Comparison of ENCODE assay signal across 18 mouse cellular contexts in the genomic region with DNA sequence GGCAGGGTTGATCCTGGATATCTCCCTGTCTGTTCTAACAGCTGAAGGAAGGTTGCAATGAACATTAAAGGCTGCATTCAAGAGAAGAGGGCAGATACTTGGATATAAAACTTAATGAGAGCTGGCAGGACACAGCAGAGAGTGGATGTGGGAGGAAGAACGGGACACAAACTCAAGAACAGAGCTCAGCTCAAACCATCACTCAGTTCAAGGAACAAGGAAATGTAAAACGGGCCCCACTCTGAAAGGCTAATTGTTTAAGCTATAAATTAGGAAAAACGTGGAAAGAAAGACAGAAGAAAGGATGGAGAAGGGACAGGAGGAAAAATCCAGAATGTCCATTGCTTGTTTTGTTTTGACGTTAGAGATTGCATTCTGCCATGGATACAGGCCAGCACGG. TPM values are rescaled to one million over a fixed set of nuclear protein-coding genes. Genes with fewer than 3 reads are reported as not detected.
DNase-seq lines count a peak whose midpoint lies in the region; ATAC-seq and TF ChIP-seq lines count a peak whose summit lies in the region.
"Had no signal": no experiment of that assay in that cellular context is flagged by ENCODE, and none has a peak within 500 bp of the region (broad histone marks: within the 10 kb centered on the region; RNA-seq: fewer than 3 reads in every experiment).

No protein-coding gene starts in this region.

- DNase-seq in kidney, adult 9 months = no peak
- no peak for DNase-seq in forebrain, embryonic 11.5 days (ENCODE audit: low spot score)
- no peak for DNase-seq in midbrain, postnatal 0 days (ENCODE audit: low spot score)
- DNase-seq in cerebellum, postnatal 14 days = no peak
- DNase-seq in adrenal gland, postnatal 36 days = no peak
- DNase-seq: adrenal gland, postnatal 25 days; B cell, adult 2 months; cerebellum, adult 8-10 months; heart, postnatal 36 days; kidney, postnatal 10 days; thymus, postnatal 14 days had no signal

- no peaks in the 10 kb centered on the region for H3K9me3 ChIP-seq in kidney, embryonic 15.5 days (replicated peaks)
- H3K9me3 ChIP-seq in forebrain, embryonic 11.5 days (ENCODE audit: control insufficient read depth, low read length) = no peaks in the 10 kb centered on the region
- no peaks in the 10 kb centered on the region for H3K9me3 ChIP-seq in forebrain, embryonic 15.5 days
- no peaks in the 10 kb centered on the region for H3K9me3 ChIP-seq in midbrain, postnatal 0 days (ENCODE audit: low read length)
- no peaks in the 10 kb centered on the region for H3K9me3 ChIP-seq in intestine, embryonic 16.5 days (ENCODE audit: control insufficient read depth, low read length)
- H3K9me3 ChIP-seq: heart, embryonic 13.5 days; intestine, embryonic 15.5 days; limb, embryonic 15.5 days; liver, embryonic 15.5 days had no signal

- no peaks in the 10 kb centered on the region for H3K27me3 ChIP-seq in kidney, embryonic 15.5 days
- H3K27me3 ChIP-seq in forebrain, embryonic 11.5 days (ENCODE audit: control insufficient read depth, insufficient read depth, low read length) = no peaks in the 10 kb centered on the region
- H3K27me3 ChIP-seq in forebrain, embryonic 15.5 days = no peaks in the 10 kb centered on the region
- H3K27me3 ChIP-seq in midbrain, postnatal 0 days (ENCODE audit: insufficient read depth, low read length) = no peaks in the 10 kb centered on the region
- no peaks in the 10 kb centered on the region for H3K27me3 ChIP-seq in intestine, embryonic 16.5 days (replicated peaks; ENCODE audit: control insufficient read depth, insufficient read depth, low read length)
- H3K27me3 ChIP-seq: heart, embryonic 13.5 days; intestine, embryonic 15.5 days; limb, embryonic 15.5 days; liver, embryonic 15.5 days had no signal

- 17% methylated on average over 5 of the region's 5 CpGs for WGBS in kidney, embryonic 15.5 days
- 61% methylated on average over 5 of the region's 5 CpGs for WGBS in forebrain, embryonic 11.5 days
- 19% methylated on average over 5 of the region's 5 CpGs for WGBS in forebrain, embryonic 15.5 days
- WGBS in midbrain, postnatal 0 days = 9% methylated on average over 5 of the region's 5 CpGs
- 46% methylated on average over 5 of the region's 5 CpGs for WGBS in intestine, embryonic 16.5 days

- no peak for TF ChIP-seq CTCF in midbrain, postnatal 0 days (IDR thresholded peaks at IDR 0.05)

- 0 out of 2 replicates have a peak overlapping the region, but pooled peaks have one; percentile 4 for H3K27ac ChIP-seq in kidney, embryonic 15.5 days
- 0 out of 2 replicates have a peak overlapping the region, but pooled peaks have one; percentile 31 for H3K27ac ChIP-seq in forebrain, embryonic 11.5 days (ENCODE audit: low read depth, low read length)
- H3K27ac ChIP-seq in forebrain, embryonic 15.5 days (replicated peaks) = peak overlapping the region; percentile 54; the same call in 1 of the 2 replicates
- 0 out of 2 replicates have a peak overlapping the region, but pooled peaks have one; percentile 43 for H3K27ac ChIP-seq in midbrain, postnatal 0 days (ENCODE audit: low read depth, low read length)
- no peak overlapping the region for H3K27ac ChIP-seq in intestine, embryonic 16.5 days (ENCODE audit: low read length)
- H3K27ac ChIP-seq: heart, embryonic 13.5 days; intestine, embryonic 15.5 days; limb, embryonic 15.5 days; liver, embryonic 15.5 days had no signal

- H3K4me2 ChIP-seq in kidney, embryonic 15.5 days = no peak overlapping the region
- H3K4me2 ChIP-seq in forebrain, embryonic 11.5 days (ENCODE audit: low read depth, low read length, severe bottlenecking) = no peak overlapping the region
- H3K4me2 ChIP-seq in forebrain, embryonic 15.5 days (replicated peaks) = no peak overlapping the region
- no peak overlapping the region for H3K4me2 ChIP-seq in midbrain, postnatal 0 days (ENCODE audit: low read depth, low read length, poor library complexity, severe bottlenecking)
- no peak overlapping the region for H3K4me2 ChIP-seq in intestine, embryonic 16.5 days (ENCODE audit: low read depth, low read length)
- H3K4me2 ChIP-seq: heart, embryonic 13.5 days; intestine, embryonic 15.5 days; limb, embryonic 15.5 days; liver, embryonic 15.5 days had no signal

- H3K9ac ChIP-seq in kidney, embryonic 15.5 days = no peak overlapping the region
- H3K9ac ChIP-seq in forebrain, embryonic 11.5 days (ENCODE audit: low read length) = no peak overlapping the region
- no peak overlapping the region for H3K9ac ChIP-seq in forebrain, embryonic 15.5 days (replicated peaks)
- no peak overlapping the region for H3K9ac ChIP-seq in midbrain, postnatal 0 days (replicated peaks; ENCODE audit: low read length, poor library complexity, severe bottlenecking)
- no peak overlapping the region for H3K9ac ChIP-seq in intestine, embryonic 16.5 days (ENCODE audit: low read depth, low read length)
- H3K9ac ChIP-seq: heart, embryonic 13.5 days; intestine, embryonic 15.5 days; limb, embryonic 15.5 days; liver, embryonic 15.5 days had no signal

- no peak for ATAC-seq in kidney, embryonic 15.5 days (replicated peaks; ENCODE audit: low FRiP score)
- no peak for ATAC-seq in forebrain, embryonic 11.5 days (replicated peaks; ENCODE audit: low FRiP score)
- no peak for ATAC-seq in forebrain, embryonic 15.5 days (replicated peaks)
- ATAC-seq in midbrain, postnatal 0 days (ENCODE audit: low FRiP score) = no peak
- ATAC-seq in intestine, embryonic 16.5 days = no peak
- ATAC-seq: intestine, embryonic 15.5 days had no signal

- H3K4me1 ChIP-seq in kidney, embryonic 15.5 days = no peaks in the 10 kb centered on the region
- H3K4me1 ChIP-seq in forebrain, embryonic 11.5 days (replicated peaks; ENCODE audit: control insufficient read depth, insufficient read depth, low read length) = peaks cover 7% of the 10 kb centered on the region; the same call in 1 of the 2 replicates
- H3K4me1 ChIP-seq in forebrain, embryonic 15.5 days = peaks cover 8% of the 10 kb centered on the region; the same call in 1 of the 2 replicates
- no peaks in the 10 kb centered on the region for H3K4me1 ChIP-seq in midbrain, postnatal 0 days (ENCODE audit: insufficient read depth, low read length)
- H3K4me1 ChIP-seq in intestine, embryonic 16.5 days (ENCODE audit: control insufficient read depth, insufficient read depth, low read length) = no peaks in the 10 kb centered on the region
- H3K4me1 ChIP-seq: heart, embryonic 13.5 days; intestine, embryonic 15.5 days; liver, embryonic 15.5 days had no signal

- H3K4me3 ChIP-seq in kidney, embryonic 15.5 days (replicated peaks) = no peak overlapping the region
- no peak overlapping the region for H3K4me3 ChIP-seq in forebrain, embryonic 11.5 days (ENCODE audit: low read depth, low read length)
- no peak overlapping the region for H3K4me3 ChIP-seq in forebrain, embryonic 15.5 days
- H3K4me3 ChIP-seq in midbrain, postnatal 0 days (ENCODE audit: low read depth, low read length) = no peak overlapping the region
- H3K4me3 ChIP-seq in intestine, embryonic 16.5 days (ENCODE audit: low read length) = no peak overlapping the region
- H3K4me3 ChIP-seq: heart, embryonic 13.5 days; intestine, embryonic 15.5 days; limb, embryonic 15.5 days; liver, embryonic 15.5 days had no signal

- no peaks in the 10 kb centered on the region for H3K36me3 ChIP-seq in kidney, embryonic 15.5 days
- no peaks in the 10 kb centered on the region for H3K36me3 ChIP-seq in forebrain, embryonic 11.5 days (ENCODE audit: control insufficient read depth, insufficient read depth, low read length)
- no peaks in the 10 kb centered on the region for H3K36me3 ChIP-seq in forebrain, embryonic 15.5 days
- no peaks in the 10 kb centered on the region for H3K36me3 ChIP-seq in midbrain, postnatal 0 days (ENCODE audit: insufficient read depth, low read length)
- H3K36me3 ChIP-seq in intestine, embryonic 16.5 days (ENCODE audit: control insufficient read depth, insufficient read depth, low read length) = no peaks in the 10 kb centered on the region
- H3K36me3 ChIP-seq: heart, embryonic 13.5 days; intestine, embryonic 15.5 days; limb, embryonic 15.5 days; liver, embryonic 15.5 days had no signal

RNA-seq across cellular contexts. Expression of a gene that starts 32.4 kb away (rescaled TPM):
- 8.1 and 9.8 TPM in 2 replicates for polyA plus RNA-seq in kidney, embryonic 15.5 days (2015; fragmentation: Nextera tagmentation; extraction: Ambion mirVana)
- polyA plus RNA-seq in forebrain, embryonic 11.5 days (2014; fragmentation: Nextera tagmentation; extraction: Ambion mirVana) = 18.0 and 19.3 TPM in 2 replicates
- polyA plus RNA-seq in forebrain, embryonic 15.5 days (2015; fragmentation: Nextera tagmentation; extraction: Ambion mirVana) = 18.2 and 19.4 TPM in 2 replicates
- total RNA-seq in midbrain, postnatal 0 days (2014; rRNA removed) = 10.0 and 13.7 TPM in 2 replicates
- 23.6 and 24.5 TPM in 2 replicates for polyA plus RNA-seq in midbrain, postnatal 0 days (2015; fragmentation: Nextera tagmentation; extraction: Ambion mirVana)
- 9.4 and 9.7 TPM in 2 replicates for polyA plus RNA-seq in intestine, embryonic 16.5 days (2015; fragmentation: Nextera tagmentation; extraction: Ambion mirVana)
- 1 to 10 TPM; 2.6 to 5.3 TPM for total RNA-seq in adrenal gland, postnatal 36 days (2021)
